Mouse (Mus musculus): ENCODE data around the gene Bcl6b. TPM values are rescaled to one million over a fixed set of nuclear protein-coding genes. Genes with fewer than 3 reads are reported as not detected.

Gene Bcl6b
- polyA plus RNA-seq, 1 experiment, result 2.2 TPM

GRCm38 (mm10) chr11:70191188-70191587, 38.4 kb downstream of the Bcl6b start:
- H3K27ac ChIP-seq (ENCODE audit: insufficient read depth, low read depth, low read length), result no peak overlapping the region
- 78% methylated on average over 6 of the region's 6 CpGs for WGBS
- no peak overlapping the region for H3K4me3 ChIP-seq (ENCODE audit: low read depth, low read length)
- H3K36me3 ChIP-seq (ENCODE audit: control insufficient read depth, insufficient read depth, low read length), result no peaks in the 10 kb centered on the region
- no peaks in the 10 kb centered on the region for H3K4me1 ChIP-seq (ENCODE audit: control insufficient read depth, insufficient read depth, insufficient read length, low read length)
- H3K27me3 ChIP-seq (ENCODE audit: control insufficient read depth, insufficient read depth, low read length), result no peaks in the 10 kb centered on the region
- no peak for TF ChIP-seq POLR2A (IDR thresholded peaks at IDR 0.05; ENCODE audit: low read depth, low read length)
- no peak for TF ChIP-seq CTCF (IDR thresholded peaks at IDR 0.05; ENCODE audit: extremely low read depth, insufficient read length, insufficient replicate concordance, low read depth, low read length)

GRCm38 (mm10) chr11:70189319-70190134, 40.1 kb downstream of the Bcl6b start:
- H3K4me3 ChIP-seq (ENCODE audit: low read depth, low read length), result no peak overlapping the region
- H3K27me3 ChIP-seq (ENCODE audit: control insufficient read depth, insufficient read depth, low read length), result no peaks in the 10 kb centered on the region
- 84% methylated on average over 28 of the region's 28 CpGs for WGBS
- TF ChIP-seq POLR2A (IDR thresholded peaks at IDR 0.05; ENCODE audit: low read depth, low read length) (no peak), CTCF (IDR thresholded peaks at IDR 0.05; ENCODE audit: extremely low read depth, insufficient read length, insufficient replicate concordance, low read depth, low read length) (no peak)
- H3K27ac ChIP-seq (ENCODE audit: insufficient read depth, low read depth, low read length), result no peak overlapping the region
- no peaks in the 10 kb centered on the region for H3K36me3 ChIP-seq (ENCODE audit: control insufficient read depth, insufficient read depth, low read length)
- no peaks in the 10 kb centered on the region for H3K4me1 ChIP-seq (ENCODE audit: control insufficient read depth, insufficient read depth, insufficient read length, low read length)

- 61% methylated on average over 7 of the region's 7 CpGs for WGBS
- H3K27me3 ChIP-seq (ENCODE audit: control insufficient read depth, insufficient read depth, low read length), result no peaks in the 10 kb centered on the region
- no peaks in the 10 kb centered on the region for H3K36me3 ChIP-seq (ENCODE audit: control insufficient read depth, insufficient read depth, low read length)
- H3K4me3 ChIP-seq (ENCODE audit: low read depth, low read length), result no peak overlapping the region
- no peak overlapping the region for H3K27ac ChIP-seq (ENCODE audit: insufficient read depth, low read depth, low read length)
- H3K4me1 ChIP-seq (ENCODE audit: control insufficient read depth, insufficient read depth, insufficient read length, low read length), result no peaks in the 10 kb centered on the region
- TF ChIP-seq POLR2A (IDR thresholded peaks at IDR 0.05; ENCODE audit: low read depth, low read length) (no peak), CTCF (IDR thresholded peaks at IDR 0.05; ENCODE audit: extremely low read depth, insufficient read length, insufficient replicate concordance, low read depth, low read length) (no peak)
These were observed 44.5 kb downstream of the Bcl6b start for GRCm38 (mm10) chr11:70185120-70185519.

DNA sequence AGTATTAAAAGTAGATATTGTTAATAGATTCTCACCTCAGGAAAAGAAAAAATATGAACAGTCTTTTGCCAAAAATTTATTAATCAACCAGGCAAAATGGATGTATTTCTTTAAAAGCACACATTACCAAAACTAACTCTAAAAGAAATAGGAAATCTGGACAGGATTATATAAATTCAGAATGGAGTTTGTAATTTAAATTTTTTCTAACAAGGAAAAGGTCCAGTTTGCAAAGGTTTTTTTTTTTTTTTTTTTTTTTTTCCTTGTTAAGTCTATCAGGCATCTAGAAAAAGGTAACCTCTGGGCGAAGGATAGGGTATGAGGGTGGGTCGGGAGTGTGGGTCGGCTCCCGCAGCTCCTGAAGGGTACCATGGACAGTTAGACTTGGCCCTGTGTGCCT, 49.1 kb downstream of the Bcl6b start:
- no peaks in the 10 kb centered on the region for H3K4me1 ChIP-seq (ENCODE audit: control insufficient read depth, insufficient read depth, insufficient read length, low read length)
- H3K4me3 ChIP-seq (ENCODE audit: low read depth, low read length), result no peak overlapping the region
- no peak for TF ChIP-seq CTCF (IDR thresholded peaks at IDR 0.05; ENCODE audit: extremely low read depth, insufficient read length, insufficient replicate concordance, low read depth, low read length)
- TF ChIP-seq POLR2A (IDR thresholded peaks at IDR 0.05; ENCODE audit: low read depth, low read length), result no peak
- no peaks in the 10 kb centered on the region for H3K27me3 ChIP-seq (ENCODE audit: control insufficient read depth, insufficient read depth, low read length)
- no peaks in the 10 kb centered on the region for H3K36me3 ChIP-seq (ENCODE audit: control insufficient read depth, insufficient read depth, low read length)
- WGBS, result 89% methylated on average over 4 of the region's 4 CpGs
- no peak overlapping the region for H3K27ac ChIP-seq (ENCODE audit: insufficient read depth, low read depth, low read length)

- TF ChIP-seq CTCF (IDR thresholded peaks at IDR 0.05; ENCODE audit: extremely low read depth, insufficient read length, insufficient replicate concordance, low read depth, low read length), result peak; percentile 14; the same call in 1 of the 2 replicates
- no peak for TF ChIP-seq POLR2A (IDR thresholded peaks at IDR 0.05; ENCODE audit: low read depth, low read length)
- WGBS, result 36% methylated on average over 14 of the region's 14 CpGs
- Histone ChIP-seq H3K27me3 (ENCODE audit: control insufficient read depth, insufficient read depth, low read length) (no peaks in the 10 kb centered on the region), H3K4me1 (ENCODE audit: control insufficient read depth, insufficient read depth, insufficient read length, low read length) (no peaks in the 10 kb centered on the region), H3K36me3 (ENCODE audit: control insufficient read depth, insufficient read depth, low read length) (no peaks in the 10 kb centered on the region), H3K27ac (ENCODE audit: insufficient read depth, low read depth, low read length) (no peak overlapping the region), H3K4me3 (ENCODE audit: low read depth, low read length) (no peak overlapping the region)
These were observed 50.2 kb downstream of the Bcl6b start for GRCm38 (mm10) chr11:70179401-70179800.

DNA sequence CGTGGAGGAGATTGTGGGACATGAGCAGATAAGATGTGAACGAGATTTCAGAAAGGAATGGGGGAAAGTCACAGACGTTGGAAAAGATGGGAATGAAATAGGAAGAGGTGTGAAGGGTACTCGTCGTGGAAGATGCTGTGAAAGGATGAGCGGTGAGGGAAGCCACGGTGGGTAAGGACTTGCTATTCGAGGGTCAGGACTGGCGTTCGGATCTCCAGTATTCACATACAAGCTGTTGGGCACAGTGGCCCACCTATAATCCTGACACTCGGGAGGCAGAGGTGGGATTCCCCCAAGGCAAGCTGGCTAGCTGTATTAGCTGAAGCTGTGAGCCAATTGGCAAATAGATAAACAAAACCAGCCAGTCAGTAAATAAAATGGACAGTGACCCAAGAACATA, 50.8 kb downstream of the Bcl6b start:
- Histone ChIP-seq H3K4me3 (ENCODE audit: low read depth, low read length) (no peak overlapping the region), H3K27me3 (ENCODE audit: control insufficient read depth, insufficient read depth, low read length) (no peaks in the 10 kb centered on the region), H3K36me3 (ENCODE audit: control insufficient read depth, insufficient read depth, low read length) (no peaks in the 10 kb centered on the region), H3K4me1 (ENCODE audit: control insufficient read depth, insufficient read depth, insufficient read length, low read length) (no peaks in the 10 kb centered on the region), H3K27ac (ENCODE audit: insufficient read depth, low read depth, low read length) (no peak overlapping the region)
- TF ChIP-seq CTCF (IDR thresholded peaks at IDR 0.05; ENCODE audit: extremely low read depth, insufficient read length, insufficient replicate concordance, low read depth, low read length) (no peak), POLR2A (IDR thresholded peaks at IDR 0.05; ENCODE audit: low read depth, low read length) (no peak)
- 76% methylated on average over 11 of the region's 11 CpGs for WGBS

DNA sequence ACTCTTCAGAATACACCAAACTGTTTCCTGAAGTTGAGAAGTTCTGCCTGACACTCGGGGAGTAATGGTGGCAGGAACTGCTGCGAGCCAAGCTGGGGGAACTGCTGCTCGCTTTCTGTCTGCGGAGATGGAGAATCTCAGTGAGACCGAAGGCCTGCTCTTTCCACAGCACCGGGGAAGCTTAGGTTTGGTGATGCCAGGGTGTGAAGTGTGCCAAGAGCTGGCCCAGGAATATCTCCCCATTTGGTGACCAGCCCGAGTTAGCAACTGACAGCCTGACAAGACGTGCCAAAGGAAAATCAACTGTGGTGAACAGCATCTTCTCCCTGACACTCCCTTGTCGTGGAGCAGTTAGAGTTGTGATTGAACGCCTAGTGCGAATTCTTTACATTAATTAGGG, 51.3 kb downstream of the Bcl6b start:
- Histone ChIP-seq H3K4me3 (ENCODE audit: low read depth, low read length) (no peak overlapping the region), H3K4me1 (ENCODE audit: control insufficient read depth, insufficient read depth, insufficient read length, low read length) (no peaks in the 10 kb centered on the region), H3K27me3 (ENCODE audit: control insufficient read depth, insufficient read depth, low read length) (no peaks in the 10 kb centered on the region), H3K36me3 (ENCODE audit: control insufficient read depth, insufficient read depth, low read length) (no peaks in the 10 kb centered on the region), H3K27ac (ENCODE audit: insufficient read depth, low read depth, low read length) (no peak overlapping the region)
- no peak for TF ChIP-seq POLR2A (IDR thresholded peaks at IDR 0.05; ENCODE audit: low read depth, low read length)
- TF ChIP-seq CTCF (IDR thresholded peaks at IDR 0.05; ENCODE audit: extremely low read depth, insufficient read length, insufficient replicate concordance, low read depth, low read length), result no peak
- WGBS, result 86% methylated on average over 11 of the region's 11 CpGs

Data from small intestine, adult 2 months (tissue).